Mouse (Mus musculus): ENCODE results near the gene Lrrc42. TPM values are rescaled to one million over a fixed set of nuclear protein-coding genes. Genes with fewer than 3 reads are reported as not detected.

Gene Lrrc42
- total and polyA plus RNA-seq, 3 experiments = 8.6 to 48.9 TPM; not detected in 1

- peaks cover 0 to 7% of the 10 kb centered on the region in 2 experiments; a peak in 2 of 4 replicates for H3K36me3 ChIP-seq (ENCODE audit: control insufficient read depth in 1 of 2, insufficient read depth in 2 of 2, low read length in 2 of 2)
- H3K4me3 ChIP-seq (ENCODE audit: control insufficient read depth in 1 of 2, insufficient read depth in 1 of 2, low read depth in 2 of 2, low read length in 2 of 2) = 0 out of 4 replicates have a peak overlapping the region, but pooled peaks of 1 of the 2 experiments have one; percentile 2
- no peak for TF ChIP-seq MYC (IDR thresholded peaks at IDR 0.05; ENCODE audit: low read depth, low read length)
- no peak for TF ChIP-seq MAZ (IDR thresholded peaks at IDR 0.05; ENCODE audit: low read depth, low read length)
- TF ChIP-seq MYB (IDR thresholded peaks at IDR 0.05; ENCODE audit: low read depth, low read length) = no peak
- TF ChIP-seq ELF1 (IDR thresholded peaks at IDR 0.05; ENCODE audit: low read depth, low read length) = no peak
- no peak for TF ChIP-seq MAFK (IDR thresholded peaks at IDR 0.05; ENCODE audit: borderline replicate concordance, low read depth, low read length)
- TF ChIP-seq POLR2A (IDR thresholded peaks at IDR 0.05; ENCODE audit: control insufficient read depth in 1 of 2, insufficient read depth in 1 of 2, low read depth in 1 of 2, low read length in 2 of 2, poor library complexity in 1 of 2) = no peak
- TF ChIP-seq ZMIZ1 (IDR thresholded peaks at IDR 0.05; ENCODE audit: low read depth, low read length) = no peak
- no peak for TF ChIP-seq GABPA (IDR thresholded peaks at IDR 0.05; ENCODE audit: low read depth, low read length)
- peak; percentile 53 for TF ChIP-seq ZNF384 (IDR thresholded peaks at IDR 0.05; ENCODE audit: low read depth, low read length)
- no peak for TF ChIP-seq CHD2 (IDR thresholded peaks at IDR 0.05; ENCODE audit: low read length)
- no peak for TF ChIP-seq RAD21 (IDR thresholded peaks at IDR 0.05; ENCODE audit: low read depth, low read length)
- no peak for TF ChIP-seq SMC3 (IDR thresholded peaks at IDR 0.05; ENCODE audit: low read depth, low read length)
- peak; percentile 12 to 57; a peak in 3 of 4 replicates for TF ChIP-seq EP300 (IDR thresholded peaks at IDR 0.05; ENCODE audit: low read depth in 1 of 2, low read length in 2 of 2)
- no peak for TF ChIP-seq USF2 (IDR thresholded peaks at IDR 0.05; ENCODE audit: borderline replicate concordance in 1 of 2, insufficient read depth in 1 of 2, low read depth in 1 of 2, low read length in 2 of 2)
- no peak for TF ChIP-seq ZKSCAN1 (IDR thresholded peaks at IDR 0.05; ENCODE audit: low read depth, low read length)
- no peak for TF ChIP-seq TCF12 (IDR thresholded peaks at IDR 0.05; ENCODE audit: low read depth, low read length)
- TF ChIP-seq USF1 (IDR thresholded peaks at IDR 0.05; ENCODE audit: low read depth, low read length) = no peak
- no peak for TF ChIP-seq KAT2A (conservative IDR thresholded peaks at IDR 0.05; ENCODE audit: low read depth, low read length)
- no peak for TF ChIP-seq NRF1 (IDR thresholded peaks at IDR 0.05; ENCODE audit: insufficient read depth, low read depth, low read length, poor library complexity, severe bottlenecking)
- no peak for TF ChIP-seq POLR2AphosphoS5 (IDR thresholded peaks at IDR 0.05; ENCODE audit: borderline replicate concordance, low read depth, low read length)
- no peak for TF ChIP-seq JUND (IDR thresholded peaks at IDR 0.05; ENCODE audit: low read depth, low read length)
- TF ChIP-seq MXI1 (IDR thresholded peaks at IDR 0.05; ENCODE audit: low read depth, low read length) = no peak
- TF ChIP-seq RCOR1 (IDR thresholded peaks at IDR 0.05; ENCODE audit: low read depth, low read length) = no peak
- TF ChIP-seq MEF2A (IDR thresholded peaks at IDR 0.05; ENCODE audit: extremely low read depth, insufficient replicate concordance, low read depth, low read length, poor library complexity, severe bottlenecking) = no peak
- TF ChIP-seq ETS1 (IDR thresholded peaks at IDR 0.05; ENCODE audit: low read depth, low read length) = 0 out of 2 replicates have a peak, but pooled peaks have one; percentile 24
- no peak for TF ChIP-seq TBP (IDR thresholded peaks at IDR 0.05; ENCODE audit: low read depth, low read length)
- no peak for TF ChIP-seq MAX (IDR thresholded peaks at IDR 0.05; ENCODE audit: low read length)
- TF ChIP-seq NELFE (IDR thresholded peaks at IDR 0.05; ENCODE audit: low read depth, low read length) = no peak
- TF ChIP-seq SIN3A (IDR thresholded peaks at IDR 0.05; ENCODE audit: low read length) = 0 out of 2 replicates have a peak, but pooled peaks have one; percentile 29
- TF ChIP-seq GATA1 (IDR thresholded peaks at IDR 0.05; ENCODE audit: low read depth, low read length) = 0 out of 2 replicates have a peak, but pooled peaks have one; percentile 48
- no peak for TF ChIP-seq ZC3H11A (IDR thresholded peaks at IDR 0.05; ENCODE audit: low read depth, low read length)
- H3K9ac ChIP-seq (ENCODE audit: control insufficient read depth, low read depth, low read length, poor library complexity, severe bottlenecking) = no peak overlapping the region
- H3K9me3 ChIP-seq (replicated peaks; ENCODE audit: insufficient read depth, low read length) = no peaks in the 10 kb centered on the region
- peaks cover 8 to 23% of the 10 kb centered on the region in 2 experiments for H3K4me1 ChIP-seq (ENCODE audit: control insufficient read depth in 1 of 2, insufficient read depth in 2 of 2, low read length in 2 of 2)
- no peak overlapping the region for H3K27ac ChIP-seq (ENCODE audit: control insufficient read depth, low read depth, low read length)
- H3K79me2 ChIP-seq (ENCODE audit: control insufficient read depth, insufficient read depth, low read length, poor library complexity) = no peaks in the 10 kb centered on the region
- peak; percentile 75 for DNase-seq (ENCODE audit: low read depth, low spot score)
- no peaks in the 10 kb centered on the region for H3K27me3 ChIP-seq (ENCODE audit: control insufficient read depth in 1 of 2, insufficient read depth in 2 of 2, low read length in 2 of 2)
Measured at GRCm38 (mm10) chr4:107210483-107211097, 42.7 kb downstream of the Lrrc42 start.

Measured in MEL (cell line).